Mouse (Mus musculus) neural tube, embryonic 12.5 days (tissue): ENCODE measurements around the gene Sh3pxd2a. TPM values are rescaled to one million over a fixed set of nuclear protein-coding genes. Genes with fewer than 3 reads are reported as not detected.

Experiments used
- ATAC-seq: fragments of 200-750 bp; cut with Nextera tagmentation; 2 replicates; pipeline ENCODE4 v1.8.0; 2017; ENCODE audit warnings: low read depth, mild to moderate bottlenecking, moderate TSS enrichment, moderate library complexity; ENCODE audit not compliant: low FRiP score
- H3K27ac ChIP-seq: fragments of 300-500 bp; sonication (generic); 2 replicates; pipeline ENCODE4 v1.5.1; 2016
- H3K27me3 ChIP-seq: fragments of 300-500 bp; sonication (generic); replicated peaks from 2 replicates; pipeline ENCODE4 v1.6.1; 2016; ENCODE audit warnings: mild to moderate bottlenecking
- H3K36me3 ChIP-seq: fragments of 300-500 bp; sonication (generic); 2 replicates; pipeline ENCODE4 v1.6.1; 2016; ENCODE audit warnings: mild to moderate bottlenecking
- H3K4me1 ChIP-seq: fragments of 300-500 bp; sonication (generic); 2 replicates; pipeline ENCODE4 v1.6.1; 2016
- H3K4me2 ChIP-seq: fragments of 300-500 bp; sonication (generic); replicated peaks from 2 replicates; pipeline ENCODE4 v1.6.1; 2016; ENCODE audit warnings: mild to moderate bottlenecking
- H3K4me3 ChIP-seq: fragments of 300-500 bp; sonication (generic); 2 replicates; pipeline ENCODE4 v1.5.1; 2016
- H3K9ac ChIP-seq: fragments of 300-500 bp; sonication (generic); 2 replicates; pipeline ENCODE4 v1.6.1; 2016; ENCODE audit warnings: mild to moderate bottlenecking
- H3K9me3 ChIP-seq: fragments of 300-500 bp; sonication (generic); 2 replicates; pipeline ENCODE4 v1.6.1; 2016; ENCODE audit warnings: mild to moderate bottlenecking
- WGBS: fragments of 180-500 bp; shearing (Covaris S2); methylation state at CpG from one replicate; pipeline ENCODE4 v1.1.7; 2016; 5-methylcytosine and 5-hydroxymethylcytosine counted together
- polyA plus RNA-seq: library from polyadenylated mRNA; unstranded; fragments of >200 nt; fragmentation: Nextera tagmentation; extraction: Ambion mirVana; gene quantifications from 2 replicates; pipeline ENCODE4 v1.2.1, GENCODE M21; 2016

Gene Sh3pxd2a
- polyA plus RNA-seq, 1 experiment from 2014 or later: 4.6 TPM

DNA sequence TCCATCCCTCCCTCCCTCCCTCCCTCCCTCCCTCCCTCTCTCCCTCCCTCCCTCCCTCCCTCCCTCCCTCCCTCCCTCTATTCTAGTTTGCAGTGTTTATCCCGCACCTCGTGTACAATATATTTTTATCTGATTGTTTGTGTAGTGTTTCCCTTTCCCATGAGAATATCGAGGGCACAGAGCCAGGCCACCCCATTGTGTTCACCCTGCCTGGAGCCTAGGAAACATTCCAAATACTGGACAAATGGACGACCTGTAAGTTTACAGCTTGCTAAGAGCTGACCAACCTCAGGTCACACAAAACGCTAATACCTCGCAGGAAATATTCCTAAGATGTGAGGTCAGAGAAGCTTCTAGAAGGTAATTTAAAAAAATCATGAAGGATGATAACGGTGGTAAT lies 12.0 kb downstream of the Sh3pxd2a start:
- H3K36me3 ChIP-seq: no peaks in the 10 kb centered on the region
- no peaks in the 10 kb centered on the region for H3K9me3 ChIP-seq
- H3K4me1 ChIP-seq: peaks cover 40% of the 10 kb centered on the region
- H3K27ac ChIP-seq: no peak overlapping the region
- 85% methylated on average over 7 of the region's 7 CpGs for WGBS
- no peaks in the 10 kb centered on the region for H3K27me3 ChIP-seq
- no peak overlapping the region for H3K4me3 ChIP-seq
- no peak overlapping the region for H3K9ac ChIP-seq
- ATAC-seq: no peak
- no peak overlapping the region for H3K4me2 ChIP-seq

DNA sequence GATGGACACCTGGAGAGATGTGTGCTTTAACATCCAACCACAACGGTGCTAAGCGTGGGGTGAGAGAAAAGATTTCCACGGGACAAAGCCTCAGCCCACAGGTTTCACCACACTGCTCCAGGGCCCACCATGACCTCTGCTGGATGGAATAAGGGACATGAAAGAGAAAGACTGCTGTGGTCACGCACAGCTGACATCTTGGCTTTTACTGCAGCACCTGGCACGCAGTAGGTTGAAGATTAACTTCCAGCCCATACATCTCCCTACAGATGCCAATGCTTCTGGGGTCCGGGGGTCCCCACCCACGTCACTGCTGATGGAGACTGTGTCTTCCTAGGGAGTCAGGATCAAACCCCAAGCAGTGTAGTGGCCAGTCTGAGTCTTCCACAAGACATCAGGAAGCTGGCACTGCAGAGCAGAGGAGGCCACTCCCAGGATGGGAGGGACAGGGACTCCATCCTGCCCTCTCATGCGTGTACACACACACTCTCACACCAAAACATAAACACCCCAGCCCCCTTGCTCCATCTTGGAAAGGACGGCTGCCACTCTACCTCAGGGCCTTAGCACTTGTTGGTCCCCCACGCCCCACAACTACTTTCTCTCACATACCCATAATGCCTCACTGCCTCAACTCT lies 12.6 kb downstream of the Sh3pxd2a start:
- H3K27ac ChIP-seq: no peak overlapping the region
- H3K4me3 ChIP-seq: no peak overlapping the region
- H3K4me1 ChIP-seq: peaks cover 46% of the 10 kb centered on the region
- no peaks in the 10 kb centered on the region for H3K36me3 ChIP-seq
- no peak overlapping the region for H3K4me2 ChIP-seq
- ATAC-seq: no peak
- H3K9ac ChIP-seq: no peak overlapping the region
- H3K9me3 ChIP-seq: no peaks in the 10 kb centered on the region
- 69% methylated on average over 10 of the region's 10 CpGs for WGBS
- H3K27me3 ChIP-seq: no peaks in the 10 kb centered on the region

DNA sequence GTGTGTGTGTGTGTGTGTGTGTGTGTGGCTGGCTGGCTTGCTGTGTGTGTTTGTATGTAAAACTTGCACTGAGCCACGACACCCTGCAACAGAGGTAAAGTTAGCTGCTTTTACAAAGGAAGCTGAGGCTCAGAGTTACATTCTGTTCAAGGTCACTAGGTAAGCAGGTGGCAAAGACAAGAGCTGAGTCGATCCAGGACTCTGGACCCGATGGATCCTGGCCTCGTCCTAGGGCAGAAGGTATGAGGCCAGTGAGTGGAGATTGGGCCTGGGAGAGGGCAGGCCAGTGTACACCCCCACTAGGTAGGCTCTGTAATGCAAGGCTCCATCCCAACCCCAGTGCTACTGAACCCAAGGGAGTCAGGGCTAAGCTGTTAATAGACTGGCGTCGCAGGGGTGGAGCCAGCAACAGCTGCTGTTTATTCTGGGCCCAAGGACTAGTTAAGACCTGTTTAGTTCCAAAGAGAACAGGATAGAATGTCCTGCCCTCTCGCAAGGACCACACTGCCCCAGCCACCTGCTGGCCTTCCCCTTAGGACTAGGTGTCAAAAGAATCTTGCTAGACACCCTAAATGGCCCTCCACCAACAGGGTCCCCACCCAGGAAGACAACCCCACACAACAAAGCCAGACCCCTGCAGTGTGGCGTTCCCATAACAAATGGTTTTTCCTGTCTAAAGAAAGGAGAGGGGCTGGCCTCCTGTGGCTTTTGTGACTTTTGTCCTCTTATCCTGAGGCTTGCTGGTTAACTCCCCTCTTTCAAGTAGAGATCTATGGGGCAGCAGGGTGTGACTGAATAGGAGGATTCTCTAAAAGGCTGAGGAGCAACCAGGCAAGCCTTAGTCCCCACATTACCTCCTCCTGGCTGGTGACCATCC lies 13.7 kb downstream of the Sh3pxd2a start:
- H3K27me3 ChIP-seq: no peaks in the 10 kb centered on the region
- no peaks in the 10 kb centered on the region for H3K36me3 ChIP-seq
- peaks cover 54% of the 10 kb centered on the region for H3K4me1 ChIP-seq
- H3K4me3 ChIP-seq: no peak overlapping the region
- 21% methylated on average over 8 of the region's 8 CpGs for WGBS
- H3K9me3 ChIP-seq: no peaks in the 10 kb centered on the region
- no peak overlapping the region for H3K9ac ChIP-seq
- H3K27ac ChIP-seq: no peak overlapping the region
- ATAC-seq: no peak
- no peak overlapping the region for H3K4me2 ChIP-seq

DNA sequence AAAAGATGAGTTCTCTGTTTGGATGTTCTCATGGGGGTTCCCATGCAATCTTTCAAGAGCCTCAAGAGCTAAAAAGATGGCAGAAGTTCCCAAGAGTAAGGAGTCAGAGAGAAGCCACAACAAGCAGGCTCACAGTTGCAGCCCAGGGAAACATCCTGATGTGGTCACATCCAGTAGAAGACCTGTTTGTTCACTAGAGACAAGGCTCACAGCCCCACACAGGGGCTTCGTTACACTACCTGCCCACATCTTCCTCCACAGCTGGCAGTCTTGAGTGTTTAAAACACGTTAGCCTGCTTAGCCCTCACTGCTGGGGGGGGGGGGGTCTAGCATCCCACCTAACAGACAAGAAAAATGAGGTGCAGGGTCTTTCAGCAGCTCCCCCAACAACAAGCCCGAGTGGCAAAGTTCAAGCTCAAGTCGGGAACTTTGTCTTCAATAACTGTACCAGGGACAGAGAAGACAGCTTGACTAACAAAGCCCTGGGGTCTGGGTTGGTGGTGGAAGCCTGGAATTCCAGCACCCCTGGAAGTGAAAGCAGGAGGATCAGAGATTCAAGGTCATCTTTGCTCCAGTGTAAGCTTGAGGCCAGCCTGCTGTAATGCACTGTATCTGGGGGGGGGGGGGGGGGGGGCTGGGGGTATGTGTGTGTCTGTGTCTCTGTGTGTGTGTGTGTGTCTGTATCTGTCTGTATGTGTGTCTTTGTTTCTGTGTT lies 14.5 kb downstream of the Sh3pxd2a start:
- Histone ChIP-seq H3K4me3 (no peak overlapping the region), H3K36me3 (no peaks in the 10 kb centered on the region), H3K9ac (no peak overlapping the region), H3K27me3 (no peaks in the 10 kb centered on the region), H3K4me2 (no peak overlapping the region), H3K4me1 (peaks cover 55% of the 10 kb centered on the region), H3K27ac (no peak overlapping the region), H3K9me3 (no peaks in the 10 kb centered on the region)
- 59% methylated on average over 4 of the region's 4 CpGs for WGBS
- no peak for ATAC-seq

DNA sequence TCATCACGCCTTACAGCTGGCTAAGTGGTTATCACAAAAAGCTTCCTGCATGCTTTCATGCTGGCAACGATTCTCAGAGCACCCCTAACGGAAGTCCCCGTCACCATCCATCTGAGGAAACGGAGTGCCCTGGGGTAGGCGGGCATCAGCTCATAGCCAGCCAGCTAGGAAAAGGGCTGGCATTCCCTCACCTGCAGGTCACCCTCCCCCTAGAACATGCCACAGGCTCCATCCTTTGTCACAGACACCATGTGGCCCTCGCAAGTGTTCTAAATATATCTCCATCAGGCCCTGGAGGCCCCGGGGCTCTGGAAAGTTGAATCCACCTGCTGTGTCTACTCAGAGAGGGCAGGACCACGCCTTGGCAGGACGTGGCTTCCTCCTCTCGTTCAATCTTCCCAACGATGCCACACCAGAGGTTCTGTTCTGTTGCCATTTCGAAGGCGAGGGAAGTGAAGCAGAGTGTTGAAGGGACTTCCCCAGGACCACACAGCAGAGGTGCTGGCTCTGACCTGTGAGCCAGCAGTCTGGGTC lies 15.5 kb downstream of the Sh3pxd2a start:
- WGBS: 73% methylated on average over 14 of the region's 14 CpGs
- no peak for ATAC-seq
- Histone ChIP-seq H3K9me3 (no peaks in the 10 kb centered on the region), H3K27me3 (no peaks in the 10 kb centered on the region), H3K4me3 (no peak overlapping the region), H3K4me1 (peaks cover 55% of the 10 kb centered on the region), H3K9ac (no peak overlapping the region), H3K4me2 (no peak overlapping the region), H3K27ac (no peak overlapping the region), H3K36me3 (no peaks in the 10 kb centered on the region)

DNA sequence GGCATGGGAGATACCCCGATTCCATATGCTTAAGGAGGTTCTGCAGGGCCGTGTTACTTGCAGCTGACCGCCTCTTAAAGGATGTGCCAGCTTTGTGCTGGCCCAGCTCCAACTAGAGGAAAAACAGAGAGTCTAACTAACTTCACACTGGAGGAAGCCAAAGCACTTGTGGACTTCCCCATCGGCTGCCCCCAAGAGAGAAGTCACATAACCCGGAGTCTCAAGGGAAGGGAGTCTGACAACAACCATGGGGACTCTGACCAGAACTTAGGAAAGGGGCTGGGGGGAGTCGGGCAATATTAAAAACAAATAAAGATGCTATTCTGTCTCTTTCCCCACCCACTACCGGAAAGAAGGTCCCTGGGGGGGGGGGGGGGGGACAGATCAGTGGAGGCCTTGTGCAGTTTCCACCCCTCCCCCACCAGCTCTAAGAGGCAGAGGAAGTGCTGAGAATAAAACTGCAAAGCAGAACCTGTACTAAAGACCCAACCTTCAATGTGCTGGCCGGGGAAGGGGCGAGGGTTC lies 17.3 kb downstream of the Sh3pxd2a start:
- H3K4me1 ChIP-seq: peaks cover 64% of the 10 kb centered on the region
- peak overlapping the region; percentile 26 for H3K4me2 ChIP-seq
- peak; percentile 27; the same call in 1 of the 2 replicates for ATAC-seq
- no peak overlapping the region for H3K4me3 ChIP-seq
- no peaks in the 10 kb centered on the region for H3K36me3 ChIP-seq
- WGBS: 46% methylated on average over 9 of the region's 9 CpGs
- H3K27ac ChIP-seq: no peak overlapping the region
- no peaks in the 10 kb centered on the region for H3K27me3 ChIP-seq
- no peak overlapping the region for H3K9ac ChIP-seq
- H3K9me3 ChIP-seq: no peaks in the 10 kb centered on the region

DNA sequence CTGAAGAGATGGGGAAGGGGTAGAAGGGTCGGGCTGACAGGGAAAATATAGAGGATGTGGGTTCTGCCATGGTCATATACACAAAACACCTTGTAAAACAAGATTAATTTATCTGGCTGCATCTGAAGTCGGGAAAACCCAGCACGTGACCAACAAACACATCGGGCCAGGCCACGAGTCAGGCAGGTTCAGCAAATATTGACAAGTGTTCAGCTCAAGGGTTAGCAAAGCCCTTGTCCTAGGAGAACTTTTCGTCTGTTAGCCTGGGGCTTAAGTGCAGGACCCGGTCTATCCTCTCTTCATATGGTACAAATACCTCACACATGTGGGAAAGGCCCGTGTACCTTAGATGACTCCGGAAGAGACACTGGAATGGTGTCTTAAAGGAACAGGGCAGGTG lies 18.1 kb downstream of the Sh3pxd2a start:
- no peak overlapping the region for H3K4me3 ChIP-seq
- H3K27ac ChIP-seq: no peak overlapping the region
- WGBS: 87% methylated on average over 9 of the region's 9 CpGs
- no peak for ATAC-seq
- H3K9me3 ChIP-seq: no peaks in the 10 kb centered on the region
- H3K27me3 ChIP-seq: no peaks in the 10 kb centered on the region
- H3K4me1 ChIP-seq: peaks cover 59% of the 10 kb centered on the region
- no peaks in the 10 kb centered on the region for H3K36me3 ChIP-seq
- H3K4me2 ChIP-seq: no peak overlapping the region; the same call in 1 of the 2 replicates
- H3K9ac ChIP-seq: no peak overlapping the region

DNA sequence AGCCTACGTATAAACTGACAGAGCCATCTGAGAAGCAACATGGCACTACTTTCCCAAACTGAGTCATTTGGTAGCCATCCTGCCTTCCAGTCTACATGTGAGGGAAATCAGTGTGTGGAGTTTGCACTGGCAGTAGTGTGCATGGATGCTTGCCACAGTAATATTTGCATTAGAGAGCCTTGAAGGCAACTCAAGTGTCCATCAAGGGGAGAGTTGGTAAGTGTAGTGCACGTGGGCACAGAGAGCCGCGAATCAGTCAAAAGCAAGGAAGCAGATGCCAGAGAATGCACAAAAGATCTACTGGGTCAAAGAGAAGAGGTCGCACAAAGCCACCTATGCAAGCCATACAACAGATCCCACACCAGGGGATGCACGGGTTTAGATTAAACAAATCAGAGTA lies 18.5 kb downstream of the Sh3pxd2a start:
- Histone ChIP-seq H3K4me2 (no peak overlapping the region), H3K9me3 (no peaks in the 10 kb centered on the region), H3K27ac (no peak overlapping the region), H3K36me3 (no peaks in the 10 kb centered on the region), H3K4me1 (peaks cover 55% of the 10 kb centered on the region), H3K4me3 (no peak overlapping the region), H3K27me3 (no peaks in the 10 kb centered on the region), H3K9ac (no peak overlapping the region)
- no peak for ATAC-seq
- 83% methylated on average over 6 of the region's 6 CpGs for WGBS

DNA sequence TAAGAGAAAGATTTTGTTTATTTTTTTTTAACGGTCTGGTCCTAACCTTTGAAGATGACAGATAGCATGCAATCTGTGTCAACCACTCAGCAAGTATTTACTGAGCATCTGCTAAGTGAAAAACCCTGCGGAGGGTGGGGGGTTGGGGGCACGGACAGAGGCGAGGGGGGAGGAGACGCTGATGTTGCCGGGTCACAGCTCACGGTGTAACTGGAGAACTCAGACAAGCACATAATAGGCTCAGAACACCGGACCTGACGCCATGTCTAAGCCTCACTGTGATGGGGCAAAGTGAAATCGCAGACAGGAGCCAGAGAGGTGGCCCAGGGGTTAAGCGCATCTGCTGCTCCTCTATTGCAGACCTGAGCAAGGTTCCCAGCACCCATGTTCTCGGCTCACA lies 19.7 kb downstream of the Sh3pxd2a start:
- H3K36me3 ChIP-seq: no peaks in the 10 kb centered on the region
- WGBS: 19% methylated on average over 12 of the region's 12 CpGs
- 0 out of 2 replicates have a peak overlapping the region, but pooled peaks have one; percentile 4 for H3K4me2 ChIP-seq
- H3K27me3 ChIP-seq: no peaks in the 10 kb centered on the region
- H3K9me3 ChIP-seq: no peaks in the 10 kb centered on the region
- H3K9ac ChIP-seq: no peak overlapping the region
- H3K27ac ChIP-seq: no peak overlapping the region
- no peak for ATAC-seq
- peaks cover 47% of the 10 kb centered on the region for H3K4me1 ChIP-seq
- no peak overlapping the region for H3K4me3 ChIP-seq

DNA sequence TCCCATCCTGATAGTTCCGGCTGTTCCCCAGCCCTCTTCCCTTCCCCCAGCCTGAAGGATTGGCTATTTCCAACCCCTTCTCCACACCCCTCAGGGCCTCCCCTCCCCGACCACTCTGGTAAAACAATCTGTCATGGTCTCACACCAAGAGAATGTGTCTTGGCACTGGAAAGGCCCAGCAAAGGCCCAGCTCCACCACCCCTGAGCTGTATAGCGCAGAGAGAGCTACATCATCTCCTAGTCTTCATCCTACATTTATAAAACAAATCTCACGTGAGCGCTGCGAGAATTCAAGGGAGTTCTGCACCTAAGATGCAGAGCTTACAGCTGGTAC lies 21.9 kb downstream of the Sh3pxd2a start:
- H3K9me3 ChIP-seq: no peaks in the 10 kb centered on the region
- no peaks in the 10 kb centered on the region for H3K27me3 ChIP-seq
- peaks cover 40% of the 10 kb centered on the region for H3K4me1 ChIP-seq
- no peak overlapping the region for H3K9ac ChIP-seq
- H3K4me3 ChIP-seq: no peak overlapping the region
- H3K27ac ChIP-seq: no peak overlapping the region
- H3K36me3 ChIP-seq: no peaks in the 10 kb centered on the region
- no peak for ATAC-seq
- WGBS: 76% methylated on average over 6 of the region's 6 CpGs
- H3K4me2 ChIP-seq: no peak overlapping the region

DNA sequence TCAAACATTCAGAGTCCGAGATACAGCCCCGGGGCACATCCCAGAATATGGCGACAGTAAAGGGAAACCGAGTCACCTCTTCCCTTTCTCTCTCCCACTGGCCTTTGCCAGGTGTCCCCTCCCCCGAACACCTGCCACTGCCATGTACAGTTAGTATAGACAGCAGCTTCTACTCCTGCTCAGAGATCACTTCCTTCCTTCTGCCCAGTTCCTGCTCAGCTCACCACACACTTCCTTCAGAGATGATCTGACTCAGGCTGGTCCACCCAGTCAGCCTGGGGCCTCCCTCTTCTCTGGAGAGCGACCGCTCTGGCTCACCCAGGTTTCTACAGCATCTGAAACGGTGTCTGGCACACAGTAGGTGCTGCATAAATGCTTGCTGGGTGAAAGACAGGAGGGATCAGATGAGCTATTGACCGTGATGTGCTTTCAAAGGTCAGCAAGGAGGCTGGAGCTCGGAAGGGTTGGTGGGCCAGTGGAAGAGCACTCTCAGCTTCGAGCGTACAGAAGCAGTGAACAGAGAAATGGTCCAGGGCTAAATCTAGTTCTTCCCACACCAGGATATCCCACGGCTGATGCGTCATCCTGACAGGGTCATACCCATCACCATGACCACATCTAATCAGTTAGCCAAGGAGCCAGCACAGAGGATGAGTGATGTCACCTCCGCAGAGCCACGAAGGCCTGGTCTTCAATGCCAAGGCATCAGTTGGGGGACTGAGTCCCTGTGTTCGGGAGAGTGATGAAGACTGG lies 22.5 kb downstream of the Sh3pxd2a start:
- Histone ChIP-seq H3K4me3 (no peak overlapping the region), H3K9ac (no peak overlapping the region), H3K9me3 (no peaks in the 10 kb centered on the region), H3K27me3 (no peaks in the 10 kb centered on the region), H3K27ac (no peak overlapping the region), H3K4me1 (peaks cover 35% of the 10 kb centered on the region), H3K4me2 (no peak overlapping the region), H3K36me3 (no peaks in the 10 kb centered on the region)
- 78% methylated on average over 17 of the region's 17 CpGs for WGBS
- ATAC-seq: no peak
